Mouse (Mus musculus) stomach, postnatal 0 days (tissue): ENCODE measurements at regions not wholly inside any gene's neighbourhood (a gene's known extent, or its start where the extent isn't known, plus 50 kb on each side); places are given as distances from the start of the nearest gene placed in this dataset.

Source experiments
- CTCF ChIP-seq: IDR thresholded peaks from 2 replicates; pipeline ENCODE4 v1.5.1; 2016; ENCODE audit warnings: antibody characterized with exemption, low read depth, mild to moderate bottlenecking, moderate library complexity
- EP300 ChIP-seq: optimal IDR thresholded peaks from 2 replicates; pipeline ENCODE3; 2016; ENCODE audit warnings: antibody characterized with exemption

DNA sequence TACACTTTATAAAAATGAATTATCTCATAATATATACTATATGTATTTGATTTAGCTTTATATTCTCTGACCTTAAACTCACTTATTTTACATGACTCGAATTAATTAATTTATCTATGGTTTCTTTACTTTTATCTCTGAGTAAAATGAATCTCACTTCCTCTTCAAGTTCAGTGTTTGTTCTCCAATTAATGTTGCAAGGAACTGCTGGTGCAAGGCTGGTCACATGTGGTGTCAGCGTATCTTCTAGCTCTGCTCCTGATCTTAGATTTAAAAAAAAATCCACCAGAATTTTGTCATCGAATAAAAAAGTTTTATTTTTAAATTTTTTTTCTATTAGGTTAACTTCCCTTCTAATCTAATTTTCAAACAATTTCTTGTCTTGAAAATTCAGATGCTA is 378.2 kb downstream of the Atp6ap1l start:
- TF ChIP-seq CTCF (no peak), EP300 (no peak)
